Mouse (Mus musculus): ENCODE measurements around the gene Acad9.
"Not testable (repeated sequence)": the region's sequence is repeated elsewhere in the genome, so short reads cannot be mapped to it uniquely, and the experiment has no call there.

Acad9 gene

GRCm38 (mm10) chr3:36087591-36087990 is 21.8 kb downstream of the Acad9 start:
- peak in 1 of 2 experiments; percentile 56 for DNase-seq (ENCODE audit: low spot score in 2 of 2)

GRCm38 (mm10) chr3:36095371-36095770 is 29.6 kb downstream of the Acad9 start:
- no peak for DNase-seq (ENCODE audit: low spot score in 2 of 2)

GRCm38 (mm10) chr3:36116076-36116475 is 50.3 kb downstream of the Acad9 start:
- DNase-seq (ENCODE audit: low spot score in 2 of 2): no peak

GRCm38 (mm10) chr3:36119684-36120548 is 54.1 kb downstream of the Acad9 start:
- DNase-seq (ENCODE audit: low spot score in 2 of 2): no peak

- not testable (repeated sequence) for DNase-seq (ENCODE audit: low spot score in 2 of 2)
Observed at GRCm38 (mm10) chr3:36126176-36126575, 60.4 kb downstream of the Acad9 start.

- DNase-seq (ENCODE audit: low spot score in 2 of 2): no peak
Observed at GRCm38 (mm10) chr3:36136152-36136551, 70.4 kb downstream of the Acad9 start.

- no peak for DNase-seq (ENCODE audit: low spot score in 2 of 2)
Observed at GRCm38 (mm10) chr3:36137560-36137959, 71.8 kb downstream of the Acad9 start.

- DNase-seq (ENCODE audit: low spot score in 2 of 2): no peak
Observed at GRCm38 (mm10) chr3:36138171-36138660, 72.4 kb downstream of the Acad9 start.

GRCm38 (mm10) chr3:36138996-36139395 is 73.2 kb downstream of the Acad9 start:
- no peak for DNase-seq (ENCODE audit: low spot score in 2 of 2)

All from spleen, postnatal 4 days (tissue).